Mouse (Mus musculus) hindbrain, embryonic 15.5 days (tissue): ENCODE results near the gene Rhot2. TPM values are rescaled to one million over a fixed set of nuclear protein-coding genes. Genes with fewer than 3 reads are reported as not detected.

Experiments
- ATAC-seq: fragments of 200-750 bp; cut with Nextera tagmentation; 2 replicates; pipeline ENCODE4 v1.8.0; 2017; ENCODE audit warnings: low read depth, moderate number of reproducible peaks, moderate TSS enrichment; ENCODE audit not compliant: low FRiP score
- H3K27ac ChIP-seq: fragments of 300-500 bp; sonication (generic); replicated peaks from 2 replicates; pipeline ENCODE4 v1.5.1; 2015; ENCODE audit warnings: mild to moderate bottlenecking, inconsistent platforms
- H3K27me3 ChIP-seq: fragments of 300-500 bp; sonication (generic); 2 replicates; pipeline ENCODE4 v1.6.1; 2015; ENCODE audit warnings: control low read depth, inconsistent platforms
- H3K36me3 ChIP-seq: fragments of 300-500 bp; sonication (generic); 2 replicates; pipeline ENCODE4 v1.6.1; 2015; ENCODE audit warnings: control low read depth, inconsistent platforms
- H3K4me1 ChIP-seq: fragments of 300-500 bp; sonication (generic); replicated peaks from 2 replicates; pipeline ENCODE4 v1.6.1; 2015; ENCODE audit warnings: control low read depth, inconsistent platforms
- H3K4me2 ChIP-seq: fragments of 300-500 bp; sonication (generic); 2 replicates; pipeline ENCODE4 v1.6.1; 2015; ENCODE audit warnings: moderate library complexity, mild to moderate bottlenecking, inconsistent platforms
- H3K4me3 ChIP-seq: fragments of 300-500 bp; sonication (generic); 2 replicates; pipeline ENCODE4 v1.5.1; 2015; ENCODE audit warnings: mild to moderate bottlenecking, inconsistent platforms
- H3K9ac ChIP-seq: fragments of 300-500 bp; sonication (generic); 2 replicates; pipeline ENCODE4 v1.6.1; 2015; ENCODE audit warnings: inconsistent platforms
- H3K9me3 ChIP-seq: fragments of 300-500 bp; sonication (generic); 2 replicates; pipeline ENCODE4 v1.6.1; 2016; ENCODE audit warnings: control low read depth, inconsistent platforms
- WGBS: fragments of 180-500 bp; shearing (Covaris S2); methylation state at CpG from one replicate; pipeline ENCODE4 v1.1.7; 2015; 5-methylcytosine and 5-hydroxymethylcytosine counted together
- polyA plus RNA-seq: library from polyadenylated mRNA; unstranded; fragments of >200 nt; fragmentation: Nextera tagmentation; extraction: Ambion mirVana; gene quantifications from 2 replicates; pipeline ENCODE4 v1.2.1, GENCODE M21; 2015

The Rhot2 gene
- polyA plus RNA-seq, 1 experiment from 2014 or later: 15.1 TPM

DNA sequence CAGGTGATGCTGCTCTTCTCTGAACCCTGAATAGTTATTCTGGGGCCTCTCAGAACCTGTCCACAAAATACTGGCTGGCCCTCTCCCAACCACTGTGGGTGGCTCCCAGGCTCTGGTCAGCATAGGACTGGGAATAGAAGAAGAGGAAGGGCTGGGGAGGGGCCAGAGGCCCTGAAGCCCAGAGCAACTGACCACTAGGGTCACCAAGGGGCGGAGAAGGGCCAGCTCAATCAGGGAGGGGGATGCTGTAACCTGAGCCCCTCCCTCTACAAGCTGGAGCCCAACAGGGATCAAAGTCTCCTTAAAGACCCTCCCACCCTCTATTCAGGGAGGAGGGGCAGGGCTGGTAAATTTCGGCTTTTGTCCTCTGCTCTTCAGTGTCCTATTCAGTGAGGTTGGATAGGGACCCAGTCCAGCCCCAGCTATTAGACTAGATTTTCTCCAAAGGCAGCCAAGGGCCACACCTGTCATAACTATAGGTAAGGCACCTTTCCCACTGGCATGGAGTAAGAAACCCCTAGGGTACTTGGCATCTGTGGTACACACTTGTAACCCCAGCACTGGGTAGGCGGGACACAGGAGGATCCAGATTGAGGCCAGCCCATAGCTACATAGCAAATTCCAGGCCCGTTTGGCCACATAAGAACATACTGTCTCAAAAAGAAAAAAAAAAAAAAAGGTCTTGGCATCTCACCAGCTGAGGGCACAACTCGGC lies 35.7 kb upstream of the Rhot2 start, which contains the start of gene Wfikkn1:
Wfikkn1 (minus strand) TSS at position 663 of the 715 bp plus-strand sequence.
- Histone ChIP-seq H3K4me2 (no peak within 1 kb of the TSS), H3K4me3 (no peak within 1 kb of the TSS), H3K9me3 (no peaks in the 10 kb centered on the region), H3K36me3 (peaks cover 11% of the 10 kb centered on the region), H3K27ac (0 out of 2 replicates have a peak within 1 kb of the TSS, but pooled peaks have one; percentile 18), H3K9ac (0 out of 2 replicates have a peak within 1 kb of the TSS, but pooled peaks have one; percentile 13), H3K4me1 (peaks cover 36% of the 10 kb centered on the region), H3K27me3 (no peaks in the 10 kb centered on the region)
- 30% methylated on average over 5 of the region's 5 CpGs for WGBS
- no peak for ATAC-seq

DNA sequence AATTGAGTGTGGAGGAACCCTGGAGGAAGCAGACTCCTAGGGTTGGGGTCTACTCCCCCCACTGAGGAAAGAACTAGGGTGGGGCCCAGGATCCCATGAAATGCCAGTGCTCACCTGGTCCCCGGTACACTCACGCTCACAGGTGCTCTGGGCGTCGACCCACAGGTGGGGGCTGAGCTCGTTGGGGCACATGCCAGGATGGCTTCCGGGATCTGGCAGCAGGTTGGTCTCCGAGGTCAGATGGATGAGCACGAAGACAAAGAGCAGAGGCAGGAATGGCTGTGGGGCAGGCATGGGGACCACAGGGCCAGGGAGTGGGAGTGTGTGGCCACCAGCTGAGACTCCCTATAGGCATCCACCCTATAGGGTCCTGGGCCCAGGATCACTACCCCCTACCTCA lies 35.1 kb upstream of the Rhot2 start:
- no peak overlapping the region for H3K4me3 ChIP-seq
- no peak overlapping the region for H3K9ac ChIP-seq
- no peak overlapping the region for H3K4me2 ChIP-seq
- H3K27ac ChIP-seq: no peak overlapping the region
- ATAC-seq: no peak
- peaks cover 36% of the 10 kb centered on the region for H3K4me1 ChIP-seq
- H3K36me3 ChIP-seq: peaks cover 11% of the 10 kb centered on the region
- no peaks in the 10 kb centered on the region for H3K27me3 ChIP-seq
- no peaks in the 10 kb centered on the region for H3K9me3 ChIP-seq
- 61% methylated on average over 8 of the region's 8 CpGs for WGBS

DNA sequence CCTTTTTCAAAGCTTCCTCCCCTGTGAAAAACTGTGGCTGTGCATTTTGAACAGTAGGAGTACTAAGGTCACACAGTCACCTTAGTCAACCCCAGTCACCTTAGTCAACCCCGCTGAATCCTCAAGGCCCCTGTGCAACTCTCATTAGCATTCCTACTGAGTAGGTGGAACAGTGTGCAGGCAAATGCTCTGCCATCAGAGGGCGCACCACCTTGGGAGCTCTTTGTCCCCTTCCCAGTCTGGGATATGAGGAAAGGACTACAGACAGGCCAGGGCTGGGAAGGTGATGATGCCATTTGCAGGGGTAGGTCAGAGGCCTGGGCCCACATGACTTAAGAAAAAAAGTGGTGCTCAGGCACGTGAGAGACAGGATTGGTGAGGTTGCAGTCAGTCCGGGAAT lies 34.6 kb upstream of the Rhot2 start:
- Histone ChIP-seq H3K4me1 (peaks cover 37% of the 10 kb centered on the region), H3K27ac (no peak overlapping the region), H3K36me3 (peaks cover 11% of the 10 kb centered on the region), H3K27me3 (no peaks in the 10 kb centered on the region), H3K9me3 (no peaks in the 10 kb centered on the region), H3K4me2 (no peak overlapping the region), H3K4me3 (no peak overlapping the region), H3K9ac (no peak overlapping the region)
- 45% methylated on average over 4 of the region's 4 CpGs for WGBS
- no peak for ATAC-seq

DNA sequence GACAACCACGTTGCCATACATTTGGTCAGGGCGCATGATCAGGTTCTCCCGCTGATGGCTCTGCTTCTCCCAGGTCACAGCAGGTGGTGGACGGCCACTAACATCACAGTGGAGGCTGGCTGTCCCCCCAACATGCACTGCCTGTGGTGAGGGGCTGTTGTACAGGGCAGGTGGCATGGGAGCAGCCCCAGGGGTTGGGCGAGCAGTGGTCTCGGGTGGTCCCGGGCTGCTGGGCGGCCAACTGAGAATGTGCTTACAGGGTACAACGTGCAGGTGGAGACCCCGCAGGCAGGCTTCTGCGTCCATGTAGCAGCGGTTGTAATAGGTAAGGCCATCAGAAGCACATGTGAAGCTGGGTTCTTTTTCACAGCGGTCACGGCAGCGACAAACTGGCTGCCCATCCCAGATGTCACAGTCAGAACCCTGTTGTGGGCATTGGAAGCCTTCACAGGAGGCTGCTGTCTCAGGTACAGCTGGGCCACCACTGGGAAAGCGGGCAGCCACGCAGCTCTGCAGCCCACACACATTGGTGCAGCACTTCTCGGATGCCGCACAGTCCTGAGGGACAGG lies 34.0 kb upstream of the Rhot2 start:
- peaks cover 9% of the 10 kb centered on the region for H3K36me3 ChIP-seq
- 84% methylated on average over 19 of the region's 19 CpGs for WGBS
- no peaks in the 10 kb centered on the region for H3K27me3 ChIP-seq
- H3K4me2 ChIP-seq: no peak overlapping the region
- H3K4me3 ChIP-seq: no peak overlapping the region
- no peak overlapping the region for H3K27ac ChIP-seq
- no peak overlapping the region for H3K9ac ChIP-seq
- no peak for ATAC-seq
- H3K9me3 ChIP-seq: no peaks in the 10 kb centered on the region
- peaks cover 42% of the 10 kb centered on the region for H3K4me1 ChIP-seq

DNA sequence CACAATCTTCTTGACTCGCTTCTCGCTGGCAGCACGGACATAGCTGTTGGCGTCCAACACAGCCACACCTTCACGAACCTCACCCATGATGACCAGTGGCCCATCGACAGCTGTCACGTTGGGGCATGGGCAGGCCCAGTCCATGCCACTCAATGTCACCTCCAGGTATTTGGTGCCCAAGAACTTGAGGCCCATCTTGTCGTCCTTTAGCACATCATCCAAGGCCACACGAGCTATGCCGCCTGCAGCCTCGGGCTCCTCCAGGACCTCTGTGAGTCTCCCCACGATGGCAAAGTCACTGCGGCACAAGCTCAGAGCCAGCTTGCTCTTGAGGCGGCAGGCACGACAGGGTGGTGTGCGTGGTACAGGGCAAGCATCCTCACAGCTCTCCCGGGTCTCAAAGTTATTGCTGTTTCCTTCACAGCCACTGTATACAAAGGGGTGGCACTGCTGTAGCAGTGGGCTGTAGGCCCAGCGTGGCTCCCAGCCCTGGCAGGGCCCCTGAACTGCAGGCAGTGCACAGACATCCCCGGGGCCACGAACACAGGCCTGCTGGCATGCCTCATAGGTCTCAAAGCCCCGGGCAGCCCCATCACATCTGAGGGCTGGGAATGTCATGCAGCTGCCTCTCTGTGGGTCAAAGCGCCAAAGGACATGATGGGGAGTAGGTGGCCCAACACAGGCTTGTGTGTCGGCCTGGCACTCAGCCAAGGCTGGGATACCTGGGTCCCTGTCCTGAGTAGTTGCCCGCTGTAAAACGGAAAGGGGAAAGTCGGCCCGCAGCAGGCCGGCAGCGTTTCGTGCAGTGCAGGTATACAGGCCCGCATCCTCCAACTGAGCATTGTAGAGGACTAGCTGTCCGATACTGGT lies 33.3 kb upstream of the Rhot2 start:
- H3K9me3 ChIP-seq: no peaks in the 10 kb centered on the region
- H3K27ac ChIP-seq: no peak overlapping the region
- no peak overlapping the region for H3K4me2 ChIP-seq
- H3K4me3 ChIP-seq: no peak overlapping the region
- 0 out of 2 replicates have a peak, but pooled peaks cover 3% of the 10 kb centered on the region for H3K36me3 ChIP-seq
- ATAC-seq: no peak
- 93% methylated on average over 32 of the region's 32 CpGs for WGBS
- no peaks in the 10 kb centered on the region for H3K27me3 ChIP-seq
- H3K9ac ChIP-seq: no peak overlapping the region
- peaks cover 43% of the 10 kb centered on the region for H3K4me1 ChIP-seq

DNA sequence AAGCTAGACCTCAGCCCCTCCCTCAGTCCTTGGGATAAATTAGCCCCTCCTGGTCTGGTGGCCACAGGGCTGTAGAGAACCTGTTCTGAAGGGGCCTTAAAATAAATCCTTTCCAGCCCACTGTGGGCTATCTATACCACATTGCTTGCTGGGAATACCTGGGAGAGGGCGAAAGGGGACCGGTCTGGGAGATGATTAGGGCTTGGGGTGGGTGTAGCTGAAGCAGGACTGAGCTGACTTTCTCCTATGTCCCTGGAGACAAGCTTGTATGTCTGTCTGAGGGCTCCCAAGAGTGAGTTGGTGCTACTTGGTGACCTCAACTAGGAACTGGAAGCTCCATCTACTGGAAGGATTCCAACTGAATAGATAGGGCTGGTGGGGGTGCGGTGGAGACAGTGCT lies 32.4 kb upstream of the Rhot2 start:
- peaks cover 43% of the 10 kb centered on the region for H3K4me1 ChIP-seq
- ATAC-seq: no peak
- no peaks in the 10 kb centered on the region for H3K27me3 ChIP-seq
- H3K4me3 ChIP-seq: no peak overlapping the region
- H3K9me3 ChIP-seq: no peaks in the 10 kb centered on the region
- no peak overlapping the region for H3K27ac ChIP-seq
- peak overlapping the region; percentile 90; the same call in 1 of the 2 replicates for H3K4me2 ChIP-seq
- H3K9ac ChIP-seq: no peak overlapping the region
- WGBS: 89% methylated on average over 3 of the region's 3 CpGs
- H3K36me3 ChIP-seq: 0 out of 2 replicates have a peak, but pooled peaks cover 3% of the 10 kb centered on the region

DNA sequence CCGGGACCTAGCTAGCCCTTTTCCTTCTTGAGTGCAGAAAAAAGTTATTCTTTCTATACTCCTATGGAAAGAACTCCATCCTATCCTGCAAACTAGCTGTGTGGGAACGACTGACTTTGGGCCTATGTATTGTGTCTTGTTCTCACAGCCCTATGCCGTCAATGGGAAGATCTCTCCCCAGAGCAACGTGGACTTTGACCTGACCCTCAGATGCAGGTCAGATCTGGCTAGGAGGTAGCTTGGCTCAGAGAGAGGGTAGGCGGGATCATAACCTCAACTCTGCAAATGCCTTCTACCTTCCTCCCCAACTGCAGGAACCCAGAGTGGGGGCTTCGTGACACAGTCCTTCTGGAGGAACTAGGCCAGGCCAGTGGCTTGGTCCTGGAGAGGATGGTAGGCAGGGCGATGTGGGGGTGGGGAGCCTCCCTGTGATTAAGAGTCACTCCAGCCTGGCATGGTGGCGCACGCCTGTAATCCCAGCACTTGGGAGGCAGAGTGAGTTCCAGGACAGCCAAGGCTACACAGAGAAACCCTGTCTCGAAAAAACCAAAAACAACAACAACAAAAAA lies 31.8 kb upstream of the Rhot2 start:
- H3K4me3 ChIP-seq: peak overlapping the region; percentile 64
- peak overlapping the region; percentile 95; the same call in 1 of the 2 replicates for H3K27ac ChIP-seq
- H3K9me3 ChIP-seq: no peaks in the 10 kb centered on the region
- H3K4me1 ChIP-seq: peaks cover 43% of the 10 kb centered on the region
- no peak for ATAC-seq
- 61% methylated on average over 10 of the region's 10 CpGs for WGBS
- H3K4me2 ChIP-seq: peak overlapping the region; percentile 90
- H3K36me3 ChIP-seq: 0 out of 2 replicates have a peak, but pooled peaks cover 3% of the 10 kb centered on the region
- H3K9ac ChIP-seq: peak overlapping the region; percentile 85
- H3K27me3 ChIP-seq: no peaks in the 10 kb centered on the region

DNA sequence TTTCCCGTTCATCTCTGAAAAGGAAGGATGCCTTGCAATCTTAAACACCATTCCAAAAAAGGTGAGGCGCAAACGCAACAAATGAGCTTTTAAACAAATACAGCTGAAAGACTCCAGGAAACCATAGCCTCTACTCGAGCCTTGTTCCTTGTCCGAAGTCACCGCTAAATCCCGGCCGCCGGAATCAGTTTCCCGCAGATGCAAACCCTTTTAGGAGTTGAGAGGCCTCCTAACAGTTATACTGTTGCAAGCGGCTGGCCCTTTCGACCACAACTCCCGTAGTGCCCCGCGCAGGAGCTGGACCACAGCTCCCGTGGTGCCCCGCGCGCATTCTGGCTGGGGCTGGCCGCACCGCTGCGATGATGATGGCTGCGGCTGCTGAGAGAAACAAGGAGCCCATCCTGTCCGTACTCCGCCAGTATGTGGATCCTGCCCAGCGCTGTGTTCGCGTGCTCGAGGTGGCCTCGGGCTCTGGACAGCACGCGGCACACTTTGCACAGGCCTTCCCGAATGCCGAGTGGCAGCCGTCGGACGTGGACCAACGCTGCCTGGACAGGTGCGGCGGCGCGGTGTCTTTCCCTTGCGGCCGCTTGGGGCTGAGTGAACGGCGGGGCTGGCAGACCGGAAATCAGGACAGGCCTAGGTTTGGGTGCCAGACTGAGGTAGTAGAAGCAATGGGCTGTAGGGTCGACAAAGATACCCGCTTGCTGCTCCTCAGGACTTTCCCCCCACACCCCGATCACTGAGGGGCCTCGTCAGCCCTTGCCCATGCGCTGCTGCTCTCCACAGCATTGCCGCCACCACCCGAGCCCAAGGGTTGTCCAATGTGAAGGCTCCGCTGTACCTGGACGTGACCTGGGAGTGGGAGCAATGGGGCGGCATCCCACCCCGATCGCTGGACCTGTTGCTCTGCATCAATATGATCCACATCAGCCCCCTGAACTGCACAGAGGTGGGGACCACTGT lies 30.8 kb upstream of the Rhot2 start:
- ATAC-seq: peak; percentile 89
- Histone ChIP-seq H3K27ac (peak overlapping the region; percentile 95), H3K4me2 (peak overlapping the region; percentile 90), H3K36me3 (0 out of 2 replicates have a peak, but pooled peaks cover 3% of the 10 kb centered on the region), H3K9ac (peak overlapping the region; percentile 85), H3K9me3 (no peaks in the 10 kb centered on the region), H3K4me3 (peak overlapping the region; percentile 64), H3K27me3 (no peaks in the 10 kb centered on the region), H3K4me1 (peaks cover 34% of the 10 kb centered on the region)
- WGBS: under 1% methylated on average over 59 of the region's 59 CpGs

DNA sequence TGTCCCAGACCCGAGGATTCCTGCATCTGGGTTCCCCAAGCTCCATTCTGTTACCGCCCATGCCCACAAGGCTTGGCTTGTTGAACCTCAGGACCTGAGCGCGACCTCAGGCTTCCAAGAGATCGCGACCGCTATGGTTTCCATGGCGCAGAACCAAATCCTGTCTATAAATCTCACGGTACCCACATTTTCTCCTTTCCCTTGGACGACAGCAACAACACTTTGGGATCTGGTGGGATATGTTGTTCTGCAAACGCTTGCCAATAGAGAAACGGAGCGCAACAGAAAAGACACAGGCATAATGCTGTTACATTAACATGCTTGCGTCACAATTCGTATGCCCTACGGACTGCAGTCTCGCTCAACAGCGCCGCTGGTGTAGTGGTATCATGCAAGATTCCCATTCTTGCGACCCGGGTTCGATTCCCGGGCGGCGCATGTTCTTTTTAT lies 30.1 kb upstream of the Rhot2 start, which contains the start of gene Mettl26:
Mettl26 (plus strand) TSS at position 354 of the 450 bp plus-strand sequence.
- peaks cover 27% of the 10 kb centered on the region for H3K4me1 ChIP-seq
- peak within 1 kb of the TSS; percentile 95 for H3K27ac ChIP-seq
- 0 out of 2 replicates have a peak, but pooled peaks cover 3% of the 10 kb centered on the region for H3K36me3 ChIP-seq
- peak within 1 kb of the TSS; percentile 85 for H3K9ac ChIP-seq
- H3K9me3 ChIP-seq: no peaks in the 10 kb centered on the region
- H3K4me3 ChIP-seq: peak within 1 kb of the TSS; percentile 64
- peak within 1 kb of the TSS; percentile 90 for H3K4me2 ChIP-seq
- WGBS: under 1% methylated on average over 25 of the region's 25 CpGs
- no peaks in the 10 kb centered on the region for H3K27me3 ChIP-seq
- peak; percentile 67 for ATAC-seq

DNA sequence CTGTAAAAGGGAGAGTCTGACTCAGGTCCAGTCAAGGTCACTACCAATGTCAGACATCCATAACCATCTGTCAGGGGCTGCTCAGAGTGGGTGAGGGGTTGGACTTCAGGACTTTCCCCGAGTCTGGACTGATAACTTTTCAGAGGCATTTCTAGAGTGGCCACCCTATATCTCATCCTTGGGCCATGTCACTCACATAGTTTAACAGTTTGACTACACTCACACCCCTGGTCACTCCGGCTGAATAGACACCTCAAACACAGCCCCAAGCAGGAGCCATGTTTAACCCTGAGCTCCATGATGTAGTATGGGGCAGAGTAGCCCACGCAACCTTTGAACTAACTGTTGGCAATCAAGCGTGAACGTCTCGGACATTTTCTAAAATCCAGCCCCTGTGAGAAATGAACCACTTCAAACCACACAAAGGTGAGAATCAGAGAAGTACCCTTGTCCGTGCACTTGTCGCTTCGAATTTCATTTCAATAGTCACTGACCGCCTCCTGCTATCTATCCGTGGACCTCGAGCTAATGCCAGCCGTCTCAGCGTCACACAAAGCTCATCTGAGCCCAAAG lies 29.6 kb upstream of the Rhot2 start:
- 0 out of 2 replicates have a peak, but pooled peaks cover 3% of the 10 kb centered on the region for H3K36me3 ChIP-seq
- H3K4me1 ChIP-seq: peaks cover 26% of the 10 kb centered on the region
- H3K4me3 ChIP-seq: peak overlapping the region; percentile 64
- ATAC-seq: peak; percentile 15; the same call in 1 of the 2 replicates
- H3K27ac ChIP-seq: peak overlapping the region; percentile 95
- WGBS: 6% methylated on average over 14 of the region's 14 CpGs
- no peaks in the 10 kb centered on the region for H3K27me3 ChIP-seq
- H3K9me3 ChIP-seq: no peaks in the 10 kb centered on the region
- H3K9ac ChIP-seq: peak overlapping the region; percentile 61
- peak overlapping the region; percentile 90 for H3K4me2 ChIP-seq
